Mouse (Mus musculus): ENCODE data around the gene Cryge.
A peak's percentile ranks its signal among the peaks of the same experiment; 100 is the strongest.
"Not testable (repeated sequence)": the region's sequence is repeated elsewhere in the genome, so short reads cannot be mapped to it uniquely, and the experiment has no call there.

The Cryge gene

DNA sequence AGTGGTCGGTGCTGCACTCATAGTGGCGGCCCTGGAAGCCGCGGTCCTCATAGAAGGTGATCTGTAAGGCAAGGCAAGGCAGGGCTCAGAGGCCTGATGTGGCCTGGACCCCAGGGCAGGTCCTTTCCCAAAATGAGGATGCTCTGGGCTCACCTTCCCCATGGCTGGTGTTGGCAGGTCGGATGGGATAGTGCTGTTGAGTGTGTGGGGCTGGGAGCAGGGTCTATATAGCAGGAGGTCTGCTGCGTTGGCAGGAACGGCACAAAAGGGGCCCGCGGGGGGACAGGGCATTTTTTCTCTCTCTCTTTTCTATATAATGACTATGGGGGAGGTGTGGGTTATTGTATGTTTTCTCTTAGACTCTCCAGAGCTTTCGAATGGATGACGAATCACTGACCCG lies at the start of gene Cryge:
Gene Cryge, minus strand, starts transcription at position 198 of the 400 bp plus-strand sequence.
- not testable (repeated sequence) for DNase-seq

DNA sequence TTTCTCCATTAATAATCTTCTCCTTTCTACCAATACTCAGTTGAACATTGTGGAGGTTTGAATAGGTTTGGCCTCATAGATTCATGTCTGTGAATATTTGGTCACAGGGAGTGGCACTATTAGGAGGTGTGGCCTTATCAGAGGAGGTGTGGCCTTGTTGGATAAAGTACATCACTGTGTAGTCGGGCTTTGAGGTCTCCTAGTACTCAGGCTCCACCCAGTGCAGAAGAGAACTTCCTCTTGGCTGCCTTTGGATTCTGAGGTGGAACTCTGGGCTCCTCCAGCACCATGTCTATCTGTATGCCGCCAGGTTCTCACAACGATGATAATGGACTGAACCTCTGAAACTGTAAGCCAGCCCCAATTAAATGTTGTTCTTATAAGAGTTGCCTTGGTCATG lies 46.0 kb upstream of the Cryge start:
- DNase-seq = no peak

DNA sequence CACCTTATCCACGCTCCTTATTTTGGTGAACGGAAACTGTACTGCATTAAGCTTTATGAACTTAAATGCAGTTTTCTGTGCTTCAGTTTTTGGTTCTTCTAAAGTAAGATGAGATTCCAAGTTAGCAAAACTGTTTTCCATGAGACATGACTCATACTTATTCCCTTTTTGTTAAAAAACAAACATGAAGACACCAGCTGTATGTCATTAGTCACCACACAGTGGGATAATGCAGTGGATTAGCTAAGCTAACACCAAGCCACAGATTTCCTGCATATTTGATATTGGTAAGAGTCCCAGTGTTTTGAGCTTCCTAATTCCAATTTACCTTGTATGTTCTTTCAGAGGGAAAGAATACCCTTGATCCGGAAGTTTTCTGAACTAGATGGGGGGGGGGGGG lies 40.6 kb upstream of the Cryge start:
- no peak for DNase-seq

DNA sequence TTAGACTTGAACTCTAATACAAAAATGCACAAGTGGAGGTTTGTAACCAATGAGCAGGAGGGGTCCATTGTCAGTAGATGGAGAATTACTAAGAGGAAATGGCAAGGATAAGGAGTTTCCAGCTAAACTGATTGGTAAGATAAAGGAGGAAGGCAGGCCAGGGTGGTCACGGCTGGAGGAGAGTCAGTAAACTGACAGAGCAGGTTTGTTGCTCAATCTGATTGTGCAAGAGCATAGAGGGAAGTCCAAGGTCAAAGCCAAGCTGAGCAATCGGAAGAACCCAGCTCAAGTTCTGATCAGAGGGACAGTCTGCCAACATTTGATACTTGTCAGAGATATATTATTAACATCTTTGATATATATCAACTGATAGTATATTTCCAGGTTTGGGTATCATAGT lies 39.4 kb upstream of the Cryge start:
- DNase-seq = no peak

DNA sequence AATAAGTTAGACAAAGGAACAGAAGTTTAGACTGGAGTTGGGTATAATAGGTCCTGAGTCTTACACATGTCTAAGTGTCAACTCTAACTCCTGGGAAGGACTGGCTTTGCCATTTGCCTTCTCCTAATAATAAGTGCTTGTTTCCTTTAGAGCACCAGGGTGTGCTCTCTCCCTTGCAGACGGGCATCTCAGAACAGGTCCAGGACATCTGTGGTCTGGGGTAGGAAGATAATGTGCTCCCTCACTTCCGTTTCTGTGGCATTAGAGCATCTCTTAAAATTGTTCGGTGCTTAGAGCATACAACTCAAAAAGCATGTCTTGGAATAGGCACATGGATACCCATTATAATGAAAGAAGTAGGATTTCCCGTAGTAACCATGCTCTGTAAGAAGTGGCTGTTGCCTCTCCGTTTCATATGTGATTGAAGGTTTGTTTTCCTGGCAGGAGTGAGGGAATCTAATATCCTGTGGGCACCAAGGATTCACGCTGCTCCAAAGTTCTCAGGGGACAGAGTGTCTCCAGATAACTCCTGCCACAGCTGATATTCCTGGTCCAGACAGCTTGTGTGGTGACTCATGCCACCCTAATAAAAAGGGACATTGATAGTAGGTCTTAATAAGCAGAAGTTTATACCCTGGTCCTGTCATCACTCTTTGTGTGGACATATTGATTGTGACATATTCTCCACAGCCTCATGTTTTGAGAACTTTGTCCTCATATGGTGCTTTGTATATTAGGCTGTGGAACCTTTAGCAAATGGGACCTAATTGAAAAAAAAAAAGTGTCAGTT lies 37.8 kb upstream of the Cryge start:
- no peak for DNase-seq

DNA sequence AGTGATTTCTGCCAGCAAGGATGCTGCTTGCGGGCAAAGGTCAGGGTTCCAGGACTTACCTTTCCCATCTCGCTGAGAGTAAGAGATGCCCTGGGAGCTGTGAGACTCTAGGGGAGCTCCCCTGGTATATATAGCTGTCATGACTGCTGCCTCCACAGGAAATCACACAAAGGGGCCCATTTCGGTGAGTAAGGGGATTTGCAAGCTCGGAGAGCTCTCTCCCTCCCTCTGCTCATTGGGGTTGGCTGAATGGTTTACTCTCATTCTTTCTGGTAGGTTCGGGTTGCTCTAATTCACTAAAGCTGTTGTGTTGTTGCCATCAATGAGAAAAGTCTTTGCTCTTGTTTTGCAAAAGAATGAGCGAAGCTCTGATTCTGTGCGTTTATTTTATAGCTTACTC lies 31.2 kb upstream of the Cryge start, which contains the start of gene Crygb:
Gene Crygb, minus strand, starts transcription at position 101 of the 400 bp plus-strand sequence.
- no peak for DNase-seq

DNA sequence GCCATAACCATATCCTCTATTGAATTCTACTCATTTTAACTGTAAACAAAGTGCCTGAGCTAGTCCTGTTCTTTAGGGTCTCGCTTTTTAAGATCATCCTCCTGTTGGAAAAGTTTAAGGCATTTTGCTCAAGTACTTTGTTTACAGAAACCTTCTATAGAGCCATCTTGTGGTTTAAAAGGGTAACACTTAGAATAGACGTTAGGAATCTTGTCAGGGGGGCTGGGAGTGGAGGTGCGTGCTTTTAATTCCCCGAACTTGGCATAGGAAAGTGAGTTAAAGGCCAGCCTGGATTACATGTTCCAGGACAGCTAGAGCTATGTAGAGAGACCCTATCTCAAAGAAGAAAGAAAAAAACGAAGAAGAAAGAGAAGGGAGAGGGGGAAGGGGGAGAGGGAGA lies 24.7 kb upstream of the Cryge start:
- no peak for DNase-seq

DNA sequence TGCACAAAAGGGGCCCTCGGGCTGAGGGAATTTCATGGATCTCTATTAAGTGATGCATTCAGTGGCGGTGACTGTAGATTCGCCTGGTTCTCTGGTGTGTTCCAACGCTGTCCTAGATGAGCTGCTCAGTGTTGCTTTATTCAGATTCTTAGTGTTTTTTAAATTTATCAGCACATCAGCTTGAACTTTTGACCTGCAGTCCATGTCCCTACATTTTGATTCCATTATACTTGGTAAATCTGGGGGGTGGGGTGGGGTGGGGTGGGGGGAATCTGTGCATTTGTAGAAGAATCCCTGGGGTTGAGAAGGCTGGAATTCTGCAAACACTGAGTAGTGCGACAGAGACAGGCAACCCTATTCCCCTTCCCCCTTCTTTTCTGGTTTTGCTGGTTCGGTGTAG lies 22.6 kb upstream of the Cryge start, which contains the start of gene Crygc:
Gene Crygc, minus strand, starts transcription at position 101 of the 400 bp plus-strand sequence.
- DNase-seq = no peak

DNA sequence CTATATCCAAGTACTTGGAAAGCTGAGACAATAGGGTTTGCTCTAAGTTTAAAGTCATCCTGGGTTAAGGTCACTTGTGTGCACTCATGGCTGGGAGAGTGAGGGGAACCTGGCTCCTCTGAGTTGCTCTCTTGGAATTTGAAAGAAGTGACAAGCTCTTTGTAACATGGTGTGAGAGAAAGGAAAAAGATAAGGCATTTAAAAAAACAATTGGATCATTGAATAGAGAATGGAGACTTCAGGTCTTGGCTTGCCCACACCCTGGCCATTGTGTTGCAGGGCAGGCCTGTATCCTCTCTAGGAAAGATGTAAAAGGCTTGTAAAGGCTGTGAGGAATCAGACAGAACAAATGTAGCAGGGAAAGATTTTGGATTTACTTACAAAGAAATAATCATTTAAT lies 16.9 kb upstream of the Cryge start:
- DNase-seq = no peak

DNA sequence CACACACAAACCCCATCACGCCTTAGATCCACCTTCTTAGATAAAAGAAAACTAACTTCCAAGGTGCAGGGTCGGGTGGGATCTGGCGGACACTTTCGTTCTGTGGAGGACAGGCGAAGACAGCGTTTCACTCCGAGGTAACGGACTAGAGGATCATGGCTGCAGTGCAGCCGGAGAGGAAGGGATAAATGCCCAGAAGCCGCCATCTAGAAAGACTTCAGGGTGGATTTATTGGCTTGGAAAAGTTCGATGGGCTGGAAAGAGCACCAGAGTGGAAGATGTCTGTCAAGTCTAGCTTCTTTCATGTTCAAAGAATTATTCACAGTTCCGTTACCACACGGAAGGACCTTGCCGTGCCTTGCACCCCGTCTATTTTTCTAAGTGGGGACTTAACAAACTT lies 13.3 kb upstream of the Cryge start:
- DNase-seq = no peak

DNA sequence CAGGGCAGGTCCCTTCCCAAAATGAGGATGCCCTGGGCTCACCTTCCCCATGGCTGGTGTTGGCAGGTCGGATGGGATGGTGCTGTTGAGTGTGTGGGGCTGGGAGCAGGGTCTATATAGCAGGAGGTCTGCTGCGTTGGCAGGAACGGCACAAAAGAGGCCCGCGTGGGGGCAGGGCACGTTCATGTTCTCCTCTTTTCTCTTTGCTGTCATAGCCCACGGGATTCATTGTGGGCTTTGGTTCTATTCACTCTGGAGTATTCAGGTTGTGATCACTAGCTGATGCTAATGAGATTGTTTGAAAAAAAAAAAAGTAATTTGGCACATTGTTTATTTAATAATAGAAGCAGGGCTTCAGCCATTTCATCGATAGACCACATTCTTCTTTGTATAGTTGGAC lies 12.4 kb upstream of the Cryge start, which contains the start of gene Crygd:
Gene Crygd, minus strand, starts transcription at position 101 of the 400 bp plus-strand sequence.
- no peak for DNase-seq

DNA sequence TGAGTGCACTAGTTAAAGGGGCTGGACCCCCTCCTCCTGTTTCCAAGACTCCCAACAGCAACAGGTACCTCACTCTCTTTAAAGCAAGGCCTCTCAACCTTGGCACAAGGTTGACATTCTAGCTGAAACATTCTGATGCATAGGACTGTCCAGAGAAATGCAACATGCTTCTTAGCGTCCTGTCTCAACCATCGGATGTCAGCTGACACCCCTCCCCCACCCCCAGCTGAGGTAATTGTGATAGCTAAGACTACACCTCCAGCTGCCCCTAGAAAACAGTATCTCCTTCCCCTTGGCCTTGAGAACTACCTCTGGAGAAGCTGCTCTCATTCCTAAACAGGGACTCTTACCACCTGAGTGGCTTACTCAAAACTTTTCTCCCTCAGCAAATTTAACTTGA lies 1.2 kb upstream of the Cryge start:
- no peak for DNase-seq

DNA sequence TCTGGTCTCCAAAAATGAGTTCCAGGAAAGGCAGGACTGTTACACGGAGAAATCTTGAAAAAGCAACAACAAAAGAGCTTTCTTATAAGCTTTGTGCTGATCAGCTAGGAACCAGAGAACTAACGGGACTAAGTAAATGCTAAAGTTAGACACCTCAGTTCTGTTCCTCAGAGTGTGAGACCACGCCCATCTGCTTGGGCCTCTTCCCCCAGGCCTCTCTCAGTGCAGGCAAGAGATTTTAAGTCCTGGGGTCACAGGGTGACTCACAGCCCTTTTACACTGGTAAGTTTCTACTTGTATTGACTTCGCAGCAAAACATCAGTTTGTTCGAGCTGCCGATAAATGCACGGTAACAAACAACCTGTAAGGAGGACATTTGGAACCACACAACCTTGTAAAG lies 747 bp upstream of the Cryge start:
- no peak for DNase-seq

DNA sequence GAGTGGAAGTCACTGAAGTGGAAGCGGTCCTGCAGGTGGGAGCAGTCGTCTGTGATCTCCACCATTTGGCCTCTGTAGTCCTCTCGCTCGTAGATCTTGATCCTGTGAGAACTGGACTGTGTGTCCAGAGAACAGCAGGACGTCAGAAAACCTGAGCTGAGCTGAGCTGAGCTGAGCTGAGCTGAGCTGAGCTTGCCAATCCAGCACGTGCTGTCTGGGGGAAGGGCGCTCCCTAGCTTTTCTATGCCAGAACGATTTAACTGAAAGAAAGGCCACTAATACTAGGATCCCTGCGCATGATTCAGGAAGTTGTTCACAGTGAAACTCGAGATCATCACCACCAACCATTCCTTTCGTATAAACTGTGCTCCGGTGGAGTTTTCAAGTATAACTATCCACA lies 2.2 kb downstream of the Cryge start:
- DNase-seq = peak; percentile 9

DNA sequence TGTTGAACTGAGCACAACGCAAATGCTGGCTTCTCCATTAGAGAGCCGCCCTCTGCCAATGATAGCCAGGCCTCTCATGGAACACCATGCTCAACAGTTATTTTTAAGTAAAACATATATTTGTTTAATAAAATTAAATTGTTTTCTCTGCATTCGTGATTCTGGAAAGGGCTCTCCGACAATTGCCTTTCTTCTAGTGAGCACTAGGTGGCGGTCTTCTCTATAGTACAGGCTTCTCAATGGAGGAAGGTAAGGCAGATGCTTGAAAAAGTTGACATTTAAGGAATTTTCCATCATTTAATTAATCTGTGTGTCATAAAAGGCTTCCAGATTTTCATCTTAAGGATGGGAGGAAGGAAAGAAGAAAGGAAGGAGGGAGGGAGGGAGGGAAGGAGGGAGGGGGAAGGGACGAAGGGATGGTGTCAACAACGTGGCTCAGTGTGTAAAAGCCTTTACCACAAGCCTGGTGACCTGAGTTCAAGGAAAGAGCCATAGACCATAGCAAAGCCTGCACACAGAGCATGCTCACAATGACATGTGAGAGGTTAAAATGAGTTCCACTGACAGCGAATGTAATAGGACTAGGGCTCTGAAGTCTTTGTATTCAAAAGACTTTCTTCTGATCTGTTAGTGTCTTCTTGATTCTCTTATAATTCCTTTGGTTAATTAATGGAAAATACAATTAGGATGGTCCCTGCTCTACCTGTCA lies 4.4 kb downstream of the Cryge start:
- DNase-seq = peak; percentile 12

DNA sequence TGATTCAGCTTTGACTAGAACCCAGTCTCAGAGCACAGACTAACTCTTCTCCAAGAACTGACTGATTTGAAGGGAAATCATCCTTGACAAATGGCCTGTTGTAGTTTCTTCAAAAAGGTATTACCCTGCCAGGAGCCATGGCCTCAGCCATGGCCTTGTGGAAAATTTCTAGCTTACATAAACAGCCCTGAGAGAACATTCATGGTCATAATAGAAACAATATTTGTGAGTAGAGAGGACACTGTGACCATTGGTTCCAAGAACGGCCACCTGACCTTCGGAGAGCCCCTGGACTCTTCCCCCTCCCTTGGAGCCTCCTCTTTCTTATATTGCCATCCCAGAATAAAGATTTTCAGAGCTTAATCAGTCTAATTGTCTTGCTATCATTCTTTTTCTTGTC lies 7.5 kb downstream of the Cryge start:
- DNase-seq = no peak

DNA sequence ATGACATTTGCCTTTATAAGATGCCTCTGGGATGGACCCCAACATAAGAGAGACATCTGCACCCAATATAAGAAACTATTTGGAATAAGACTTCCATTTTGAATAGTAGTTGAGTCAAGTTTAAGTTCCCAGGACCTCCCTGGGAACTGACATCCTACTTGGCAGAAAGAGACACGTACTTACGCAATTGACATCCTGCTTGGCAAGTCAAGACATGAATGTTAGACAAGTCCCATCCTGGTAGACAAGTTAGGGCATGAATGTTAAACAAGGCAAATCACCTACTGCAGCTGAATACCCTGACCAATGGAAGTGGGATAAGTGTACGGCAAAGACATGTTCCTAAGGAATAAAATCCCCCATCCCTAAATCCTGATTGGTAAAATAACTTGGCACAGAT lies 9.1 kb downstream of the Cryge start:
- DNase-seq = no peak

DNA sequence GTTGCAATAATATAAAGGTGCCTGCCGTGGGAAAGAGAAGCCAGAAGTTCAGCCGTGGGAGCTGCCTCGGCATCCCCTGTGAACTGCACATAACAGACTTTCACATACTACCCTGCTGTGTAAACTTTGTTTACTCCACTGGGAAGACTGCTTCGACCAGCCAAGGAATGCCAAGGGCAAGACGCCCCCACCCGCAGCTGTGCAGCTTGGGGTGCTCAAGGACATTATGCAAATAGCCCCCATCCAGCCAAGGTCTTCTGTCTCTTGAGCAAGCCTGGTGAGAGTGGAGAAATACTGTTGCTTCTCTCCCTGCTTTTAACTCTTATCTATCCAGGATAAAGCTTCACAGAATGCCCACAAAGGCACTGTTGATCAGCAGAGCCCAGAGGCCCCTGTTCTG lies 10.1 kb downstream of the Cryge start:
- DNase-seq = no peak

DNA sequence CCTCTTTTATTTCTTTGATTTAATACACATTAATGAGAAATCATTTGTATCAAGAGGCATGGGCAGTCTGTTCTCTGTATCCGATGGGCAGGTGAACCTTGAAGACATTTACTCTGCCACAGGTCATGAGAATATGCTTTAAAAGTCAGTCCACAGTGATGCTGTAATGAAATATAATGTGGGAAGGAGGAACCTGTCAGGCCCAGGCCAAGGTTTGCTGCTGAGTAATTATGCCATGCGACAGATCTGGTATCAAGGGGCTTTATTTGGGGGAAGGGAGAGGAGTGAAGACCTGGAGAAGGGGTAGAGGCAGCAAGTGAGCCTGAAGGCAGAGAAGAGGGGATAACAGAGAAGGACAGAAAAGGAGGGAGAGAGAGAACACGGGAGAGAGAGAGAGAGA lies 11.3 kb downstream of the Cryge start:
- no peak for DNase-seq

DNA sequence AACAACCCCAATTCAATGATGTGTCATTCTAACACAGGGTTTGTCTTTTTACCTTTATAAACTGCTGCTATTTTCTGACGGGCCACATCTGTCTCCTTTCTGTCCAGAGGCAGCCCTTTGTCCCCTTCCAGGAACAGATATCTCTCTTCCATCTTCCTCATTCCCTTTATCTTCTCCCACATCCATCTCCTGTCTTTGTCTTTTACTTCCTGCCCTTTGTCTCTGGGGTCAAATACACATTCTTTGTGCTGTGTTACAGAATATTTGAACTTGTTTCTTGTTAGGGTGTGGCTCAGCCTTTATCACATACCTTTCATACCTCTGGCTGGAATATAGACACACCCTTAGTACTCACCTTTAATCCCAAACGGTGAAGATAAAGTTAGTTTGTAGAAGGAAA lies 13.4 kb downstream of the Cryge start:
- no peak for DNase-seq

DNA sequence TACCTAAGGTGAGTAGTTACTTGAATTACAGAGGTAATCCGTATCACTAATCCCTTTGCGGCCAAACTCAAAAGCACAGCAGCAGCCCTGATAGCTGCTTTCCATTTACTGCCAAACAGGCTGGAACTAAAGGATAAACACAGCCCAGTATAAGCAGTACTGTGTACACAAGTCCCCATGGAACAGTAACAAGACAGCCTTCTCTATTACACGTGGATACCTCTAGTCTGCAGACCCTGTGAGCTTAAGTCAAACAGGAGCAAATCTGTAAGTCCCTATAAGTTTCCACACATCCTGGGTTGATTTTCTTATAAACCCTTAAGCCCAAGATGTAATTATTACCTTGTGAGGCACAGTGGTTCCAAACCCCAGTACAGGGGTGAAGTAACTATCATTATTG lies 15.4 kb downstream of the Cryge start:
- no peak for DNase-seq

DNA sequence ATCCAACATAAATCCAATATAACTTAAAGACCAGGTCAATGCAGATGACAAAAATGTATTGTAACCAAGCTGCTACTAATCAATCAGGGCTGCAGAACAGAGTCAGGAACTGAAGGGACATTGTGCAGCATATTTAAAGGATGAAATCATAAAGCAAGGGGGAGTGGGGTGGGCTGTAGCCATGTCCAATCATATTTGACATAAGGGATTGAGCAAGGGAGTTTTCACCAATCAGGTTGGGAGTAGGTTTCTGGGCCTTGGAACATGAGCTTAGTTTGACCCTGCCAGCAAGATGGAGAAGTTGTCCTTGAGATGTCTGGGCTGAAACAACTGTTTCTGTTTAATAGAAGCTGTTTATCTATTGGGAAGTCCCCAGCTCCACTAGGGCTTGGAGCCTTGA lies 18.3 kb downstream of the Cryge start, which contains the start of gene Akr1cl:
Gene Akr1cl, minus strand, starts transcription at position 119 of the 400 bp plus-strand sequence.
- no peak for DNase-seq

DNA sequence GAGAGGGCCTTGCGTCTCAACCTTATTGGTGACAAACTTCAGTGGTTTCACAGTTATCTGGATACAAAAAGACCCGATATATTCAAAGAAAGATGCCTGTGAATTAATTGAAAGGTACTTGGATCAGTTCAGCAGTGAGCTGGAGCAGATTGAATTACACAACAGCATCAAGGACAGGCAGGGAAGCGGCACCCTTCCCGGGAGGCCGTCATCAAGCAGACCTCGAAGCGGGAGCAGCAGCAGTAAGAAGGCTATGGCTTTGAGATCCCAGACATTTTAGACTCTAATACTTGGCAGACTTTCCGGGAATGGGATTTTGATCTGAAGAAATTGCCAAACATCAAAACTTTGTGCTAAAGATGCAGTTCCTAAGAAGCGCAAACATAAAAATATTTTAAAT lies 22.7 kb downstream of the Cryge start:
- no peak for DNase-seq

DNA sequence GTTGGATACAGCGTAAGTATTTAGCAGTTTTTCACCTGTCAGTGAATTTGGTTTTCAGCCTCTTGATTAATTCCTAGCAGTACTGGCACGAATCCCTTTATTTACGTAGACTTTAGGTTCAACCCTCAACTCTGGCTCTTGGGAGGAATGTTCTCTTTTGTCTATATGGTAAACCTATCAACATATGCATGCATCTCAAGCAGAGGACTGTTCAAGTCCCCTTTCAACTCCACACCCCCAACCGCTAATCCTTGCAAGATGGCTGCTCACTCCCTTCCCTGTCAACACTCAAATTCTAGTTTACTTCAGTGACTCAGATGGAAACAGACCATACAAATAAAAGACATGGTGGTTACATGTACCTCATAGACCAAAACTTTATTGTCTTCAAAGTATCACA lies 38.2 kb downstream of the Cryge start:
- no peak for DNase-seq
